Mouse (Mus musculus) splenic B cell, adult 2 months (primary cell): ENCODE results near the gene Jtb.
"Not testable (repeated sequence)": the region's sequence is repeated elsewhere in the genome, so short reads cannot be mapped to it uniquely, and the experiment has no call there.

Source experiments
- DNase-seq: peaks from one replicate; pipeline ENCODE4 v3.0.0-alpha.2; 2011; ENCODE audit warnings: low read depth, low spot score
- H3K27me3 ChIP-seq: 2 replicates; pipeline ENCODE4 v1.6.1; 2012; ENCODE audit warnings: mild to moderate bottlenecking, low read length, moderate library complexity, mixed read lengths; ENCODE audit not compliant: control insufficient read depth, poor library complexity, insufficient read depth, severe bottlenecking
- H3K36me3 ChIP-seq: 2 replicates; pipeline ENCODE4 v1.6.1; 2012; ENCODE audit warnings: mild to moderate bottlenecking, low read length, moderate library complexity, mixed read lengths; ENCODE audit not compliant: control insufficient read depth, poor library complexity, insufficient read depth, severe bottlenecking

Jtb gene

DNA sequence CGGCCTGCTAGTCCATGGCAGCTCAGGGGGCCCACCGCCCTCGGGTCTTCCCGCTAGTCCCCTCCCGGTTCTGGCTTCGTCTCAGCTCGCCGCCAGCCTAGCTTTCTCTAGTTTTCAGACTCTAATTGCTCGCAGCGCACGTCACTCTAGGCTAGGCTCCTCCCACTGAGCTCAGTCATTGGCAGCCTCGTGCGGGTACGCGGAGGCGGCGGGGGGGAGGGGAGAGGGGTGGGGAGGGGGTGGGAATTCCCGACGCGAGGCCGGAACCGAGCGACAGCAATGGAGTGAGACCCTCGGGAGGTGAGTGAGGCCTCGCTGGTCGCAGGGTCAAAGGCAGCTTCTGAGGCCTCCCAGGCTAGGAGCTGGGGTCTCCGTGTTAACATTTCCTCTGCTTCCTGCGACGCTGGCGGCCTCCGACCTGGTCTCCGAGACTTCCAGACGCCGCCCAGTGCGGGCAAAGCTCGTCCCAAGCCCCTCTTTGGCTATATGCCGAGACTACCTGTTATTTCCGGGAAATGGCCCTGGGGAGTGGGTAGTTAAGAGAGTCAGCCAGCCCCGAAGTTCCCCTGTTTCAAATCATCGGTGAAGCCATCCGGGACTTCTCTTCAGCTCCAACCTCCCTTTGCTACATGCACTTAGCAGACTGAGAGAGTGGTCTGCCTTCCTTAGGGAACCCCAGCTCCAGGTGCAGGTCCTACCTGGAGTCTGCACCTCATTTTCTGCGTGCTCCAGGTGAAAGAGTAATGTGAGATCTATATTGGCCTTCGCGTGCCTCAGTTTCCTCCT, 16.8 kb downstream of the Jtb start, which contains the start of gene Slc39a1:
Gene Slc39a1 (plus strand): TSS at position 213 of the 786 bp plus-strand sequence.
- DNase-seq = peak; percentile 90
- peaks cover 2% of the 10 kb centered on the region; the same call in 1 of the 2 replicates for H3K36me3 ChIP-seq
- H3K27me3 ChIP-seq = no peaks in the 10 kb centered on the region

- Histone ChIP-seq H3K36me3 (peaks cover 2% of the 10 kb centered on the region; the same call in 1 of the 2 replicates), H3K27me3 (no peaks in the 10 kb centered on the region)
- peak; percentile 29 for DNase-seq
Measured at GRCm38 (mm10) chr3:90248746-90249100, 17.3 kb downstream of the Jtb start.

- no peak for DNase-seq
- Histone ChIP-seq H3K27me3 (no peaks in the 10 kb centered on the region), H3K36me3 (peaks cover 2% of the 10 kb centered on the region; the same call in 1 of the 2 replicates)
Measured at GRCm38 (mm10) chr3:90250791-90251190, 19.4 kb downstream of the Jtb start.

DNA sequence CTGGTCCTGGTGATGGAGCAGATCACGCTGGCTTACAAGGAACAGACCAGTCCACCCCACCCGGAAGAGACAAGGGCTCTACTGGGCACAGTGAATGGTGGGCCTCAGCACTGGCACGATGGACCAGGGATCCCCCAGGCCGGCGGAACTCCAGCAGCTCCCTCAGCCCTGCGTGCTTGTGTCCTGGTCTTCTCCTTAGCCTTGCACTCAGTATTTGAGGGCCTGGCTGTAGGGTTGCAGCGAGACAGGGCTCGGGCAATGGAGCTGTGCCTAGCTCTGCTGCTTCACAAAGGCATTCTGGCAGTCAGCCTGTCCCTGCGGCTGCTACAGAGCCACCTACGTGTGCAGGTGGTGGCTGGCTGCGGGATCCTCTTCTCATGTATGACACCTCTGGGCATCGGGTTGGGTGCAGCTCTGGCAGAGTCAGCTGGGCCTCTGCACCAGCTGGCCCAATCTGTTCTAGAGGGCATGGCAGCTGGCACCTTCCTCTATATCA, 20.4 kb downstream of the Jtb start:
- not testable (repeated sequence) for H3K27me3 ChIP-seq, DNase-seq, H3K36me3 ChIP-seq

- H3K27me3 ChIP-seq, DNase-seq, H3K36me3 ChIP-seq: not testable (repeated sequence)
Measured at GRCm38 (mm10) chr3:90252659-90253058, 21.3 kb downstream of the Jtb start.

DNA sequence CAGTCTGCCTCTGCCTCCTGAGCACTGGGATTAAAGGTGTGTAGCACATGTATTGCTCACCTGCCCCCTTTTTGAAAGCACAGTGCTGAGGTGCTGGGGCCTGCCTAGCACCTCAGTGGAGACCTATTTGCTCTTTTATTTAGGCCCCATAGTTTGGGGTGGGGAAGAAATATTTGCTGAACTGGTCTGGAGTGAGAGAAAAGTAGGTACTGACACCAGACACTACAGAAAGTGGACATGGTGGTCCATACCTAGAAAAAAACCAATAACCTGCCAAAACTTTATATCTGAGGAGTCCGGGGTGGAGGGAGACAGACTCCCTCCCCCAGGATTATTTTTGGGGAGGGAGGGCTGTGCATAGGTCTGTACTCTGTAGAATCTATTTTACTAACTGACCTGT, 21.8 kb downstream of the Jtb start:
- not testable (repeated sequence) for H3K36me3 ChIP-seq, H3K27me3 ChIP-seq, DNase-seq

GRCm38 (mm10) chr3:90253653-90254418, 22.4 kb downstream of the Jtb start, which contains the start of gene Crtc2:
Crtc2 (plus strand) TSS chr3:90254163.
- no peaks in the 10 kb centered on the region for H3K27me3 ChIP-seq
- H3K36me3 ChIP-seq = peaks cover 2% of the 10 kb centered on the region; the same call in 1 of the 2 replicates
- DNase-seq = peak; percentile 94

DNA sequence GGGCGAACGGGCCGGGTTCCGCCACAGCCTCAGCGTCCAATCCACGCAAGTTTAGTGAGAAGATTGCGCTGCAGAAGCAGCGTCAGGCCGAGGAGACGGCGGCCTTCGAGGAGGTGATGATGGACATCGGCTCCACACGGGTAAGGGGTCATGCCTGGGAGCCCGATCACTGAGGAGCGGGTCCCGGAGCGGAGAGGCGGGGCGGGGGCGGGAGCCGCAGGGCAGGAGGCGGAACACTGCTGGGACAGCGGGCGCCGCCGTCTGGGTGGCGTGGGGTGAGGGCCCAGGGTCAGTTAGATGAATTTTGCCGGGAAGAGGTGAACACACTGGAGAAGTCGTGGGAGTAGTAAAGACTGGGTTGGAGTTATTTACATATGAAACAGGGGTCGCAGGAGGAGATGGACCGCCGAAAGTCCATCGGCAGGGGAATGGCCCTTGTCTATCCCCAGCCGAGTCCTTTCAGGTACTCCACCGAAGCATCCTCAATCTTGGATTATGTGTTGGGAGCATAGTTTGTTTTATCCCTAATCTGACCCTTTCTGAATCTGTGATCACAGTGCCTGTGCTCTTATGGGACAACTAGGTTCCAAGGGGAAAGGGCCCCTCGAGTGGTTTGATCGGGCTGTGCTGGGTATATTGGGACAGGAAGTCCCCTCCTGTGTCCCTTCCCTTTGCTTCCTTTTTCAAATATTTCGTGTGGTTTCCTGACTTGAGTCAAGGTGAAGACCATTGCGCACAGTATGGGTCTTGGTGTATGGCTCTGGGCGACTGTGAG, 23.2 kb downstream of the Jtb start:
- H3K36me3 ChIP-seq = peaks cover 5% of the 10 kb centered on the region
- peak; percentile 30 for DNase-seq
- no peaks in the 10 kb centered on the region for H3K27me3 ChIP-seq

DNA sequence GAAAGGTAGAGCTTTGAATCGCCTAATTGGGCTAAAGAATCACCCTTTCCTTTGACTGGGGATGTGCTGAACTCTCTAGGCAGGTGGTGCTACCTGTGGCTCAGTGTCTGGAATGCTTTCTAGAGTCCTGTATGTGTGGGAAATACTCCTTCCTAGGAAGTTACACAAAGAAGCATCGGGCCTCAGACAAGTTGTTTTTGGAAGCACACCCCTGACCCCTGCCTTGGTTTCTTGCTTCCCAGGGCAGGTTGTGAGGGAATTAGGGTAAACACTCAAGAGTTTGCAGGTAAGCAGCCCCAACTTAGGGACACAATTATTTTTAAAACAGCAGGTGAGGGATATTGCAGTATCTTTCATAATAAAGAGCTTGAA, 23.8 kb downstream of the Jtb start:
- Histone ChIP-seq H3K36me3 (peaks cover 7% of the 10 kb centered on the region), H3K27me3 (no peaks in the 10 kb centered on the region)
- no peak for DNase-seq

- Histone ChIP-seq H3K27me3 (no peaks in the 10 kb centered on the region), H3K36me3 (peaks cover 10% of the 10 kb centered on the region)
- no peak for DNase-seq
Measured at GRCm38 (mm10) chr3:90255784-90256353, 24.5 kb downstream of the Jtb start.

DNA sequence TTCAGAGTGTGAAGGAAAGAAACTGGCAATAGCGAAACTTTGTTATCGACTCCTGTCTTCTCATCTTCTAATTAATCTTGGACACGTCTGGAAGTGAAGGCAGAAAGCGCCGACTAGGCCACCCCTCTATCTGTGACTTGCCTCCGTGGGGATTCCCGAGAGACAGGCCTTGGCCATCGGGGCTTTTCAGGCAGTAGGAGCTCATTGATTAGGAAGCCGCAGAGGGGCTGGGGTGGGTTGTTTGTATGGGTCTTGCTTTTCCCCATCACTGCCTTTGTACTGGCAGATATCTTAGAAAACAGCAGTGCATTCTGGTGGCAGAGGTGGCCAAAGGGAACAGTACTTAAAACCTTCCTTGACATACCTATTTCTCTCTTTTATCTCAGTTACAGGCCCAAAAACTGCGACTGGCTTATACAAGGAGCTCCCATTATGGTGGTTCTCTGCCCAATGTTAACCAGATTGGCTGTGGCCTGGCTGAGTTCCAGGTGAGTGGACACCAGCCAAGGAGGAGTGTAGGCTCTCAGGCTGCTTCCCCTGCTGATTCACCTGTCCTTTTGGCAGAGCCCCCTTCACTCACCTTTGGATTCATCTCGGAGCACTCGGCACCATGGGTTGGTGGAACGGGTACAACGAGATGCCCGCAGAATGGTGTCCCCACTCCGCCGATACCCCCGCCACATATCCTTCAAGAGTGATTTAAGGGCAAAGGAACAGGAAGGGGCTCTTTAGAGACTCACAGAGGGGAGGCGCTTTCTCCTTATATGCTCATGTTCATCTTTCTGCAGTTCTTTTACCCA, 25.5 kb downstream of the Jtb start:
- Histone ChIP-seq H3K36me3 (peaks cover 15% of the 10 kb centered on the region), H3K27me3 (no peaks in the 10 kb centered on the region)
- no peak for DNase-seq

DNA sequence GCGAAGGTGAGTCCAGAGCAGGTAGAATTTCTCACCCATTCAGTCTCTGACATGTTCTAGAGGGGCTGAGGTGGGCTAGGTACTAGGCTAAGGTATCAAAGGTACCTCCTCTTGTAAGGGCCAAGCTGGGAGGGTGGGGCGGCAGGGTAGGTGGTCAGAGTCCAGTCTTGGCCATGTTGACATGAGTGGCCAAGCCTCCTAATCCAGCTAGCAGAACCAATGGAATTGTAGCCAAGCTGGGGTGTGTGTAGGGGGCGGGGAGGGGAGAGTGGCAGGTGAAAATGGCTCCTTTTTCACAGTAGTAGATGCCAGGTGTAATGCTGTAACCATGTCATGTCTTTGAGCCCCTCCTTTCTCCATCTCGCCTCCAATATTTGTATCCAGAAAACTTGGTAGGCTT, 27.1 kb downstream of the Jtb start:
- no peaks in the 10 kb centered on the region for H3K27me3 ChIP-seq
- peaks cover 19% of the 10 kb centered on the region for H3K36me3 ChIP-seq
- no peak for DNase-seq

- no peaks in the 10 kb centered on the region for H3K27me3 ChIP-seq
Measured at GRCm38 (mm10) chr3:90263121-90263771, 31.8 kb downstream of the Jtb start.

More at GRCm38 (mm10) chr3:90263121-90263771, 31.8 kb downstream of the Jtb start:
- H3K36me3 ChIP-seq = peaks cover 22% of the 10 kb centered on the region
- DNase-seq = no peak
